Mouse (Mus musculus): ENCODE measurements at regions not wholly inside any gene's neighbourhood (a gene's known extent, or its start where the extent isn't known, plus 50 kb on each side); places are given as distances from the start of the nearest gene placed in this dataset.

- no peaks in the 10 kb centered on the region for H3K27me3 ChIP-seq (ENCODE audit: control insufficient read depth, insufficient read depth, low read length)
Observed at GRCm38 (mm10) chr5:128550736-128551135, 49.9 kb upstream of the Fzd10 start.

GRCm38 (mm10) chr5:128549811-128550210 is 50.8 kb upstream of the Fzd10 start:
- Histone ChIP-seq H3K27ac (ENCODE audit: insufficient read depth, low read length) (no peak overlapping the region), H3K27me3 (ENCODE audit: control insufficient read depth, insufficient read depth, low read length) (no peaks in the 10 kb centered on the region), H3K4me3 (ENCODE audit: extremely low read depth, insufficient read depth, insufficient read length) (no peak overlapping the region), H3K36me3 (ENCODE audit: control insufficient read depth, insufficient read depth, low read length) (no peaks in the 10 kb centered on the region), H3K4me1 (ENCODE audit: control insufficient read depth, insufficient read depth, insufficient read length) (no peaks in the 10 kb centered on the region)
- TF ChIP-seq POLR2A (IDR thresholded peaks at IDR 0.05; ENCODE audit: low read depth, low read length) (no peak), CTCF (IDR thresholded peaks at IDR 0.05; ENCODE audit: extremely low read depth, insufficient read depth, insufficient read length, insufficient replicate concordance) (no peak)
- DNase-seq (ENCODE audit: low read depth in 1 of 2, low spot score in 2 of 2) = no peak
- WGBS = 85% methylated on average over 11 of the region's 11 CpGs

More at GRCm38 (mm10) chr5:128550736-128551135, 49.9 kb upstream of the Fzd10 start:
- WGBS = 38% methylated on average over 3 of the region's 3 CpGs
- TF ChIP-seq POLR2A (IDR thresholded peaks at IDR 0.05; ENCODE audit: low read depth, low read length) (no peak), CTCF (IDR thresholded peaks at IDR 0.05; ENCODE audit: extremely low read depth, insufficient read depth, insufficient read length, insufficient replicate concordance) (no peak)
- Histone ChIP-seq H3K4me3 (ENCODE audit: extremely low read depth, insufficient read depth, insufficient read length) (no peak overlapping the region), H3K4me1 (ENCODE audit: control insufficient read depth, insufficient read depth, insufficient read length) (no peaks in the 10 kb centered on the region), H3K27ac (ENCODE audit: insufficient read depth, low read length) (no peak overlapping the region), H3K36me3 (ENCODE audit: control insufficient read depth, insufficient read depth, low read length) (no peaks in the 10 kb centered on the region)
- no peak for DNase-seq (ENCODE audit: low read depth in 1 of 2, low spot score in 2 of 2)

DNA sequence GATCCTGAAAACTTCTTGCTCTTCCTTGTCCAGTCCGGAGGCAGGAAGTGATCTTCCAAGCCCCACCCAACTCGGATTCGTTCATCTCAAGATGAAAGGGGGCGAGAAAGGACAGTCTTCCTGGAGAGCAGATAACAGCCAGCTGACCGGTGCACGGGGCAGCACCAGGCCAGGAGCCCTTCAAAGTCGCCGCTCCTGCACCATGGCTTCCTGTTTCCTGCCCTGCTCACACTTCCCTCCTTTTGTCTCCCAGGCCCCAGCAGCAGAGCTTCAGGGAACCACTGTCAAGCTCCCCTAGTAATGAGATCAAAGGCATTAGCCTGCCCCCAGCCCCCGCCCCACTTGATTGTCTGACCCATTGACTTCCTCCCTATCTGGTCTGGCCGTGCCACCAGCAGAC is 58.6 kb upstream of the Fzd10 start:
- H3K4me1 ChIP-seq (ENCODE audit: control insufficient read depth, insufficient read depth, insufficient read length) = no peaks in the 10 kb centered on the region
- no peaks in the 10 kb centered on the region for H3K27me3 ChIP-seq (ENCODE audit: control insufficient read depth, insufficient read depth, low read length)
- no peaks in the 10 kb centered on the region for H3K36me3 ChIP-seq (ENCODE audit: control insufficient read depth, insufficient read depth, low read length)
- 7% methylated on average over 10 of the region's 10 CpGs for WGBS
- DNase-seq (ENCODE audit: low read depth in 1 of 2, low spot score in 2 of 2) = no peak
- no peak overlapping the region for H3K4me3 ChIP-seq (ENCODE audit: extremely low read depth, insufficient read depth, insufficient read length)
- H3K27ac ChIP-seq (ENCODE audit: insufficient read depth, low read length) = no peak overlapping the region
- TF ChIP-seq POLR2A (IDR thresholded peaks at IDR 0.05; ENCODE audit: low read depth, low read length) (no peak), CTCF (IDR thresholded peaks at IDR 0.05; ENCODE audit: extremely low read depth, insufficient read depth, insufficient read length, insufficient replicate concordance) (no peak)

GRCm38 (mm10) chr5:128538646-128539045 is 62.0 kb upstream of the Fzd10 start:
- Histone ChIP-seq H3K36me3 (ENCODE audit: control insufficient read depth, insufficient read depth, low read length) (no peaks in the 10 kb centered on the region), H3K4me1 (ENCODE audit: control insufficient read depth, insufficient read depth, insufficient read length) (no peaks in the 10 kb centered on the region), H3K27me3 (ENCODE audit: control insufficient read depth, insufficient read depth, low read length) (no peaks in the 10 kb centered on the region), H3K27ac (ENCODE audit: insufficient read depth, low read length) (no peak overlapping the region), H3K4me3 (ENCODE audit: extremely low read depth, insufficient read depth, insufficient read length) (no peak overlapping the region)
- WGBS = 82% methylated on average over 5 of the region's 5 CpGs
- TF ChIP-seq CTCF (IDR thresholded peaks at IDR 0.05; ENCODE audit: extremely low read depth, insufficient read depth, insufficient read length, insufficient replicate concordance) (no peak), POLR2A (IDR thresholded peaks at IDR 0.05; ENCODE audit: low read depth, low read length) (no peak)
- DNase-seq (ENCODE audit: low read depth in 1 of 2, low spot score in 2 of 2) = no peak

- H3K4me3 ChIP-seq (ENCODE audit: extremely low read depth, insufficient read depth, insufficient read length) = no peak overlapping the region
- WGBS = 58% methylated on average over 12 of the region's 12 CpGs
- no peaks in the 10 kb centered on the region for H3K4me1 ChIP-seq (ENCODE audit: control insufficient read depth, insufficient read depth, insufficient read length)
- TF ChIP-seq CTCF (IDR thresholded peaks at IDR 0.05; ENCODE audit: extremely low read depth, insufficient read depth, insufficient read length, insufficient replicate concordance) = no peak
- no peak for TF ChIP-seq POLR2A (IDR thresholded peaks at IDR 0.05; ENCODE audit: low read depth, low read length)
- H3K27me3 ChIP-seq (ENCODE audit: control insufficient read depth, insufficient read depth, low read length) = no peaks in the 10 kb centered on the region
- no peak overlapping the region for H3K27ac ChIP-seq (ENCODE audit: insufficient read depth, low read length)
- H3K36me3 ChIP-seq (ENCODE audit: control insufficient read depth, insufficient read depth, low read length) = no peaks in the 10 kb centered on the region
- no peak for DNase-seq (ENCODE audit: low read depth in 1 of 2, low spot score in 2 of 2)
Observed at GRCm38 (mm10) chr5:128537218-128537617, 63.4 kb upstream of the Fzd10 start.

- DNase-seq (ENCODE audit: low read depth in 1 of 2, low spot score in 2 of 2) = no peak
- no peaks in the 10 kb centered on the region for H3K36me3 ChIP-seq (ENCODE audit: control insufficient read depth, insufficient read depth, low read length)
- no peak overlapping the region for H3K4me3 ChIP-seq (ENCODE audit: extremely low read depth, insufficient read depth, insufficient read length)
- no peaks in the 10 kb centered on the region for H3K27me3 ChIP-seq (ENCODE audit: control insufficient read depth, insufficient read depth, low read length)
- 63% methylated on average over 8 of the region's 8 CpGs for WGBS
- no peaks in the 10 kb centered on the region for H3K4me1 ChIP-seq (ENCODE audit: control insufficient read depth, insufficient read depth, insufficient read length)
- H3K27ac ChIP-seq (ENCODE audit: insufficient read depth, low read length) = no peak overlapping the region
- no peak for TF ChIP-seq CTCF (IDR thresholded peaks at IDR 0.05; ENCODE audit: extremely low read depth, insufficient read depth, insufficient read length, insufficient replicate concordance)
- TF ChIP-seq POLR2A (IDR thresholded peaks at IDR 0.05; ENCODE audit: low read depth, low read length) = no peak
Observed at GRCm38 (mm10) chr5:128536393-128536792, 64.3 kb upstream of the Fzd10 start.

DNA sequence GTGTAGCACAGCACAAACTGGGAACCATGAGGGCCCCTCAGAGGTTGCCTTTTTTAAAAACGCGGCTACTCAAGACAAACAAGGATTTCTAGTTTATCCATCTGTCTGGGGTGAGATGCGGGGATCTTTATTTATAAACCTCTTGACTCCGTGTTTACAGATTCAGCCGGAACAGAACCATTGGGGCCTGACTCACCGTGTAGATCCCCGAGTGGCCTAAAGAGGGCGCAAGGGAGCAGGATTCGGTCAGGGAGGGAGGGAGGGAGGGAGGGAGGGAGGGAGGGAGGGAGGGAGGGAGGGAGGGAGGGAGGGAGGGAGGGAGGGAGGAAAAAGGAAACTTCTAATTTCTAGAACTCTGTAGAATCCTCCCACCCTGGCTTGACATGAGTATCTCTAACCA is 73.4 kb upstream of the Fzd10 start:
- TF ChIP-seq CTCF (IDR thresholded peaks at IDR 0.05; ENCODE audit: extremely low read depth, insufficient read depth, insufficient read length, insufficient replicate concordance) = no peak
- TF ChIP-seq POLR2A (IDR thresholded peaks at IDR 0.05; ENCODE audit: low read depth, low read length) = no peak
- Histone ChIP-seq H3K4me3 (ENCODE audit: extremely low read depth, insufficient read depth, insufficient read length) (no peak overlapping the region), H3K27ac (ENCODE audit: insufficient read depth, low read length) (no peak overlapping the region), H3K4me1 (ENCODE audit: control insufficient read depth, insufficient read depth, insufficient read length) (no peaks in the 10 kb centered on the region), H3K36me3 (ENCODE audit: control insufficient read depth, insufficient read depth, low read length) (no peaks in the 10 kb centered on the region), H3K27me3 (ENCODE audit: control insufficient read depth, insufficient read depth, low read length) (no peaks in the 10 kb centered on the region)
- WGBS = 38% methylated on average over 8 of the region's 9 CpGs
- DNase-seq (ENCODE audit: low read depth in 1 of 2, low spot score in 2 of 2) = no peak

All from spleen, adult 2 months (tissue).